Mouse (Mus musculus): ENCODE data around the gene Rrp1.
A peak's percentile ranks its signal among the peaks of the same experiment; 100 is the strongest.
"Not testable (repeated sequence)": the region's sequence is repeated elsewhere in the genome, so short reads cannot be mapped to it uniquely, and the experiment has no call there.

Rrp1 gene

DNA sequence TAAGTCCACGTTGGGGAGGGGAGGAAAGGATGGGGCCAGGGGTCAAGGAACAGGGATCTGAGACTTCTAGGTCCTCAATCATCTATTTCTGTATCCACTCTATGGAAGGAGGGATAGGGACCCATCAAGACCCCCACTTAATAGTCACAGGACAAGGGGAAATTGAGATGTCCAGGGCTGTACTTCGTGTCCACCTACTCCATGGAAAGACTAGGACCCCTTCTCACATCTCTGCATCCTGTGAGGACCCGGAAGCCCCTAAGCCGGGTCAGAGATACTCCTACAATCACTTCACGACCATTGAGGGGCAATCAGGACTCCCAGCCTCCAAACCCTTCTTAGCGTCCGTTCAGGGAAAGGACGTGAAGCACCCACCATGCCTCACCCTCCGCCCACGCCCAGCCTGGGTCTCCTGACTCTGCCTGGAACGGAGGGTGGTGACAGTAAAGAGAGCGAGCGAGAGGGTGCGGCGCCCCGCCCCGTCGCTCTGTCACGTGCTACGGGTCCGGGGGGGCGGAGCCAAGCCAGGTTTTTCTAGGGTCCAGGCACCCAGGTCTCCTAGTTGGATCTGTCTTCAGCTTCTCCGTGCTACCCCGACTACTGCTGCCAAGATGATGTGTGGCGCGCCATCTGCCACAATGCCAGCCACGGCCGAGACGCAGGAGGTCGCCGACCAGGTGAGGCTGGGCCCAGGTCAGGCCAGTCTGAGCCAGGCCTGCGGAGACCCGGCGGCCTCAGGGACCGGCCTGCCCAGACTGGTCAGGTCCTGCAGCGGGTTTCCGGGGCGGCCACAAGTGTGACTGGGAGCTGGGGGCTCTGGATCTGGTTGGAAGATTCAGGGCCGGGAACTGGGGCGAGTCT lies 12.6 kb upstream of the Rrp1 start, which contains the start of gene Cstb:
Gene Cstb (plus strand): TSS at position 489 of the 861 bp plus-strand sequence.
- DNase-seq (ENCODE audit: inconsistent ontology term) = peak; percentile 95

- no peak for DNase-seq (ENCODE audit: inconsistent ontology term)
These were observed 9.8 kb upstream of the Rrp1 start for GRCm38 (mm10) chr10:78422614-78423013.

DNA sequence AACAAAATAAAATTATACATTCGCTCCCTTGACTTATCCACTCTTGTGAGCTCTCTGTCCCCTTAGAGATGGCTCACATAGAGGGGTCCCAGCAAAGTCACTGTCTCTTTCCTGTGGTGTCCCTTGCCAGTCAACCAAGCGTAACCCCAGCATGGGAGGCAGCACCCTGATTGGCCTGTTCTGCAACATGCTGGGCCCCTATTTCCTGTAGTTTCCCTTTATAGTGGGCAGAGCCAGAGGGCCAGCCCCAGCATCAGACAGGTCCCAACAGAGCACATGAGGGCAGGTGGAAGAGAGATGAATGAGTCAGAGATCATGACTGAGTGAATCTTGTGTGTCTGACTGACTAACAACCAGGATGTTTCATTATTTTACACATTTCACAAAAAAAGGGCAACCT lies 8.1 kb upstream of the Rrp1 start:
- no peak for DNase-seq (ENCODE audit: inconsistent ontology term)

DNA sequence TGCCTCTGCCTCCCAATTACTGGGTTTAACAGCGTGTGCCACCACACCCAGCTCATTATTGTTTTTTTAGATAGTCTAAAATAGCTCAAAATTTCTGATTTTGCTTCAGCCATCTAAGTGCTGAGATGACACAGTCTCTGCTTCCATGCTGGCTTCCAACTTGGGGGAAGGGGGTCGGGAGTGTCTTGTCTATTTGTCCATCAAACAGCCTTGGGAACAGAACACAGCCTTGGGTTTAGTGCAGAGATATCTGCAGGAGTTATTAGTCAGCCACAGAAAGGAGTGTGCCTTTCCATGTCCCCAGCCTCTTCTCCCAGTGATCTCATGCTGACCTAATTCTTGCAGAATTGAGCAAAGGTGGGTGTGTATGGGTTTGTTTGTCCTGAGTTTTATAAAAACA lies 5.9 kb upstream of the Rrp1 start:
- no peak for DNase-seq (ENCODE audit: inconsistent ontology term)

DNA sequence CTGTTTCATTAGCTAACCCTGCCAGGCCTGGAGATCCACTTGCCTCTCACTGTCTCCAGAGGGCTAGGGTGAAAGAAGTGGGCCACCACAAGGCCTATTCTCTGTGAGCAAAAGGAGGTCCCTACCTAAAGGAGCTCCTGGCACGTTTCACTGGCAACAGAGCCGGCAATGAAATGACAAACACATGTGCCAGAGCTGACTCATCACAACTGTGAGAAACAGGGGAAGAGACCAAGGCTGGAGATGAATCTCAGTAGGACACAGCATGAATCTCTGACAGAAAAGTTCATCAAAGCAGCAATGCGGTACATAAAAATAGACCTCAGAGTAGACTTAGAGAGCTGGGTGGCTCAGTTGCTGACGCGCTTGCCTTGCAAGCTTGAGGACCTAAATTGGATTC lies 5.0 kb upstream of the Rrp1 start:
- DNase-seq (ENCODE audit: inconsistent ontology term) = peak; percentile 29

DNA sequence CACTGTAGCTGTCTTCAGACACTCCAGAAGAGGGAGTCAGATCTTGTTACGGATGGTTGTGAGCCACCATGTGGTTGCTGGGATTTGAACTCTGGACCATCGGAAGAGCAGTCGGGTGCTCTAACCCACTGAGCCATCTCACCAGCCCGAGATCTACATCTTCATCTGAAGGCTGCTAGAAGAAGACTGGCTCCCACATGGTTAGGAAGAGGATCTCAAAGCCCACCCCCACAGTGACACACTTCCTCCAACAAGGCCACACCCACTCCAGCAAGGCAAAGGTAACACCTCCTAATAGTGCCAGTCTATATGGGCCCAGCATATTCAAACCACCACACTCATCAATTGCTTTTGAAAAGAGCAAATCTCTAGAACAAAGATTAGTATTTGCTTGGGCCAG lies 2.1 kb upstream of the Rrp1 start:
- DNase-seq (ENCODE audit: inconsistent ontology term) = not testable (repeated sequence)

DNA sequence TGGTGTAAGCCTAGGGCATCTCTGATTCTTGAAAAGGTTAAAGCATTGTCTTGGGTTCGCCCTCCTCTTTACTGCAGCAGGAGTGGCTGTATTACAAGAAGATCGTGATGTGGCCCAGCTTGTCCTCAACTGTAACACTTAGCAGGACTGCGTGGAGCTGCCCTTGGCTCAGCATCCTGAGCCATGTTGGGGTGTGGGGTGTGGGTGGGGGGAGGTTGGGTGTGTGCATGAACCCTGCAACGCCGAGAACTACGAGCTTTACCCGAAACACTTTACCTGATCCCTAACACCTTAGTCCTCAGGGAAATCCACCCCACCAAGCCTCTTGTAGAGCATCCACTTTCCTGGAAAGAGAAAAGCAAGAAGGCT lies 293 bp upstream of the Rrp1 start:
- DNase-seq (ENCODE audit: inconsistent ontology term) = no peak

- DNase-seq (ENCODE audit: inconsistent ontology term) = no peak
These were observed 992 bp downstream of the Rrp1 start for GRCm38 (mm10) chr10:78411851-78412250.

- peak; percentile 90 for DNase-seq (ENCODE audit: inconsistent ontology term)
These were observed 3.6 kb downstream of the Rrp1 start for GRCm38 (mm10) chr10:78409035-78409788.

DNA sequence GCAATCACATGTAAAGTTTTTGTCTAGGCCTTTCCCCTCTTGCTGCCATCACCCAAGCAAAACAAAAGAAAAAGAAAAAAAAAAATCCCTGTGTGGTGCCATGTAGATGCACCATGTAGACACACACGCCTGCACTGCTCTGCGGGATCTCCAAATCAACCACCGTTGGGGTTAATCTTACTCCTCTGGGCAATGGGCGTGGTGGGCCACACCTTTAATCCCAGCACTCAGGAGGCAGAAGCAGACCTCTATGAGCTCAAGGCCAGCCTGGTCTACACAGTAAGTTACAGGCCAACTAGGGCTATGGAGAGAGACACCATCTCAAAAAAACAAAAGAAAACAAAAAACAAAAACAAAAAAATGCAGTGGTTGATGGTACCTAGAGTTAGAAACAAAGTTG lies 5.7 kb downstream of the Rrp1 start:
- DNase-seq (ENCODE audit: inconsistent ontology term) = no peak

DNA sequence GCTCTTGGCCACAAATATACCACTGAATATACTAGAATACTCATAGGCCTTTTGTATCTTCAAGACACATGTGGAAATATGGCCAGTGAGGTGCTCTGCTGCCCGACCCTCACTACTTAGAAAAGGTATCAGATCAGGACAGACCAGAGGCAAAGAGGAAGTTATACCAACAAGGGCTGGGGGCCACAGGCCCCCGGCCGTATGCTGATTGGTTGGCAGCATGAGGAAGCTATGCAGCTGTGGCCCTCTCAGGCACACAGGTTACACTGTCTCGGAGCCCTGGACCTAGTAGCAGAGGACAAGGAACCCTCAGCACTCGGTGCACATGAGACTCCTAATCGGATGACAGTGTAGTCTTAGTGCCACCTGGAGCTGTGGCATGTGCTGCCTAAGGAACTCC lies 6.7 kb downstream of the Rrp1 start:
- no peak for DNase-seq (ENCODE audit: inconsistent ontology term)

- DNase-seq (ENCODE audit: inconsistent ontology term) = no peak
These were observed 10.4 kb downstream of the Rrp1 start for GRCm38 (mm10) chr10:78402301-78402922.

DNA sequence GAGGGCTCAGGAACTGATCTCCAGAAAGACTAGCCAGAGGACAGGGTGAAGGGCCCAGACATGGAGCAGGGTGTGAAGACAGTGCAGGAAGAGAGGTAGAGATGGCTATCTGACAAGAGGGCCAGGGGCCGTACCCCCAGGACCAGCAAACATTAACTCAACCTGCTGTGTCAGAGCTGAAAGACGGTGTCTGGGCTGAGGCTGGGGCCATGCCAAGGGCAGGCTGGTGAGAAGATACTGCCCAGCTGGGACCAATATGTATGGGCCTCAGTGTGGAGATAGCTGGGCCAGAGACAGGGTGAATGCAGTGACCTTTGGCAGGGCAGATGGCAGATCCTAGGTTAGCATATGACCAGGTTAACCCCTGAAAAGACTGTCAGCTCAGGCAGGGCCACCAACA lies 11.7 kb downstream of the Rrp1 start:
- DNase-seq (ENCODE audit: inconsistent ontology term) = no peak

DNA sequence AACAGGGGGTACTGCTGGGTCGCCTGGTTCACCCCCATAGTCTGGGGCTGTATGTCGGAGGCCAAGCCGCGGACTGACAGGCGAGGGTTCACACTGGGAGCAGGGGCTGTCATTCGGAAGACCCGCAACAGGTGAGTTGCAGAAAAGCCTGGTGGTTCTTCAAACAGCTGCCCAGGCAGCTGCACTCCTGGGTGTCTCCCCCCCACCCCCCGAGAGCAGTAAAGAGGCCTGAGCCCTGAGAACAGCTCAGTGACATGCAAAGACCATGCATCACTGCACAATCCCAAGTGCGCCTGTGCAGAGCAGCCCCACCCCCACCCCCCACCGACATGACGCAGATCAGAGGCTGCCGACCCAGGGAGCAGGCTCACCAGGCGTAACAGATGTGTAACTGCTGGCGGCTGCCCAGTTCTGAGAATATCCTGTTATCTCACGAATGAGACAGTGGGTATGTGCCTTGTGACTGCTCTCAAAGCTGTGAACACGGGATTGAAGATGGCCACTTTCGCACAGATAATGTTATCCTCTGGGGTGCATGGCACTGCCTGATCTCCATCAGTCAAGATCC lies 13.7 kb downstream of the Rrp1 start:
- DNase-seq (ENCODE audit: inconsistent ontology term) = no peak

DNA sequence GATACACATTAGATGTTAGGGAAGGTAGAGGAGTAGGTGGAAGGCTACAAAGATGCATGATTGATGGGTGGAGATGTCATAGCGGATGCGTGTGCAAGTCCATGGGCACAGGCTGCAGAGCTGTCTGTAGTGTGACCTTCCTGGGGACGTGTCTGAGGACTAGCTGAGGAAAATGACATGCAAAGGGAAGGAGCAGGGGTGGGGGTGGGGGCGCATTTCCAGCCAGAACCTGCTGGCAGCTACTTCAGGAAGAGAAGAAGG lies 16.3 kb downstream of the Rrp1 start:
- DNase-seq (ENCODE audit: inconsistent ontology term) = no peak

- peak; percentile 70 for DNase-seq (ENCODE audit: inconsistent ontology term)
These were observed 16.8 kb downstream of the Rrp1 start for GRCm38 (mm10) chr10:78395819-78396624.

DNA sequence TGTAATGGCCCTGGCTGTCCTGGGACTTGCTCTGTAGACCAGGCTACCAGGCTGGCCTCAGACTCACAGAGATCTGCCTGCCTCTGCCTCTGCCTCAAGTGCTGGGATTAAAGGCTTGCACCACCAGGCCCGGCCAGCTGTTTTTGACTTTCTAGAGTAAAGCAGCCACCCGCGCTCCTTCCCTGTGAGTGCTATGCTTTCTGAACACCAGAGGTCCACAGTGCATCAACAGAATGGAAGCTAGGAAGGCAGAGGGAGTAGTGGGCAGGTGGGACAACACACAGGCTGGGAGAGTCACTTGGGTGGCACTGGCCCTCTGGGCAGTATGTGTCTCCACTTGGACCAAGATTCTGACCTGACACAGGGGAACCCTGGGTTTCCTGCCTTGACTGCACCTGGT lies 17.5 kb downstream of the Rrp1 start:
- no peak for DNase-seq (ENCODE audit: inconsistent ontology term)

DNA sequence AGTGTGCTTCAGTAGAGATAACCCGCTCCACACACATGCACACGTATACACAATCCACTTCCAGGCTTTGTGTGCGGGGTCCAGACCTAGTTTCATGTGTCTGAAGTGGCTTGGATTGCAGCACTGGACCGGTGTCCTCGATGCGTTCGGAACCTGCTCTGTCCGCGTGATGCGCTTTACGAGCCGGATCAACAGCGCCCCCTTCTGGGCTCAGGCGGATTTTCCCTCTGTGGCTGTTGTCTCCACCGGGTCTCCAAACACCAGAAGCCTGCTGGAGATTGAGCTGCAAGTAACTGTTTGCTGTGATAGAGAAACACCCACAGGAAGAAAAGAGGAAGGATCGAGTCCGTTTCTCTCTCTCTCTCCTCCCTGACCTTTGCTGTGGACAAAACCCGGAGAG lies 20.8 kb downstream of the Rrp1 start:
- peak; percentile 67 for DNase-seq (ENCODE audit: inconsistent ontology term)

- DNase-seq (ENCODE audit: inconsistent ontology term) = no peak
These were observed 21.8 kb downstream of the Rrp1 start for GRCm38 (mm10) chr10:78390982-78391470.

DNA sequence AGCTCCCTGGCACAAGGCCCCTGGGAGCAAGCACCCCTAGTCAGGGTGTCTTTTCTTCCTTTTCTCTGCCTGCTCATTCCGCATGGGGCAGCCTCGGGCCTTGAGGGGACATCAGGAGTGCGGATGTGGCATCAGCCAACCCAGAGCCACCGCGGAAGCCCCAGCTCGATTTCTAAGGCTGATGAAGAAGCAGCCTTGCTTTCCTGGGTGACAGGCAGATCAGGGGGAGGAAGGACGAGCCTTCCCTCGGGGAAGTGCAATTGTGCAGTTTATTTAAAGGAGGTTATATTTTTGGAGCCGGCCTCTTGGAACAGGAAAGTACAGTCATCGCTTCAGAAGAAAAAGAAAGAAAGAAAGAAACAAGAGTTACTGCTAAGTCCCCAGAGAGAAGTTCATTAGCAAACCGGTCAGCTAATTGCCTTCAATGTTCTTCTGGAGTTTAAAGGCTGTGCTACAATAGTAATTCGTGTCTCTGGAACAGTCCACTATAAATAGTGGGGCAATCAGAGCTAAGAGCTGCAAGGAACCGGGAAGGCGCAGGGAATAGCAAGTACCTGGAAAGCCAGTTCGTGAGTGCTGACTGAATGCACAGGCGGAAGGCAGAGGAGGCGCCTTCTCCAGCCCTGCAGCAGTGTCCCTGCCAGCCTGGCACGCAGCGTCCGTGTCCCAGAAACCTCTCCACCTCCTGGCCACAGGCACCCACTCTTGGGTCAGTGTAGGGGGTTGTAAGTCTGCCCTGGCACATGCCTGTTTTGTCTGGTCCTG lies 24.4 kb downstream of the Rrp1 start:
- no peak for DNase-seq (ENCODE audit: inconsistent ontology term)

GRCm38 (mm10) chr10:78385520-78385919 lies 27.3 kb downstream of the Rrp1 start:
- DNase-seq (ENCODE audit: inconsistent ontology term) = no peak

Measured in Muller cell, postnatal 12 days (primary cell).